Mouse (Mus musculus): ENCODE data around the gene Nr2c2. TPM values are rescaled to one million over a fixed set of nuclear protein-coding genes. Genes with fewer than 3 reads are reported as not detected.
A peak's percentile ranks its signal among the peaks of the same experiment; 100 is the strongest.

The Nr2c2 gene
- polyA plus RNA-seq, 1 experiment from 2014 or later = 18.5 TPM

GRCm38 (mm10) chr6:92183621-92184131 is 92.5 kb downstream of the Nr2c2 start, which contains the start of gene Mrps25:
Gene Mrps25 (minus strand): TSS chr6:92184033.
- under 1% methylated on average over 42 of the region's 42 CpGs for WGBS
- DNase-seq (ENCODE audit: low spot score) (peak; percentile 88), ATAC-seq (replicated peaks; ENCODE audit: insufficient number of reproducible peaks, low FRiP score, low TSS enrichment, low read depth) (peak; percentile 89)
- H3K27me3 ChIP-seq (ENCODE audit: control insufficient read depth, insufficient read depth, low read length) = no peaks in the 10 kb centered on the region
- peak within 1 kb of the TSS; percentile 82 for H3K4me3 ChIP-seq (ENCODE audit: low read depth, low read length)
- no peak within 1 kb of the TSS for H3K27ac ChIP-seq (replicated peaks; ENCODE audit: low read depth, low read length)
- H3K9ac ChIP-seq (replicated peaks; ENCODE audit: low read length) = peak within 1 kb of the TSS; percentile 77
- H3K4me2 ChIP-seq (ENCODE audit: low read depth, low read length) = peak within 1 kb of the TSS; percentile 72
- H3K36me3 ChIP-seq (replicated peaks; ENCODE audit: control insufficient read depth, insufficient read depth, low read depth, low read length) = peaks cover 2% of the 10 kb centered on the region; the same call in 1 of the 2 replicates
- H3K9me3 ChIP-seq (replicated peaks; ENCODE audit: control insufficient read depth, low read length) = no peaks in the 10 kb centered on the region
- H3K4me1 ChIP-seq (ENCODE audit: control insufficient read depth, insufficient read depth, low read length) = no peaks in the 10 kb centered on the region

DNA sequence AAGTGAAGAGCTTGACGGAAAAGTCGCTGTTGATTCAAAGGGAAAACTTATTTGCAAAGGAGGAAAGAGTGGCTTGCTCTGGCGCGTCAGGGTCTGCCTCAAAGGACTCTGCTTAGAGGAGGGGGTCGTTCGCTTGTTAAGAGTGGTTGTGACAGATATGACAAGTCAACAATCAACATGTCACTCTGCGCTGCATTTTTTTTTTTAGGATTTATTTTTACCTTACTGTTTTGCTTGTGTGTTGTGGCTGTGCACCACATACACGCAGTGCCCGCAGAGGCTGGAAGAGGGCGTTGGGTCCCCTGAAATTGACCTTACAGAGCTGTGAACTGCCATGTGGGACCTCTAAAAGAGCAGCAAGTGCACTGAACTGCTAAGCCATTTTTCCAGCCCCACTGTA is 93.0 kb downstream of the Nr2c2 start:
- ATAC-seq (replicated peaks; ENCODE audit: insufficient number of reproducible peaks, low FRiP score, low TSS enrichment, low read depth) = peak; percentile 36
- no peaks in the 10 kb centered on the region for H3K27me3 ChIP-seq (ENCODE audit: control insufficient read depth, insufficient read depth, low read length)
- peak overlapping the region; percentile 66 for H3K4me2 ChIP-seq (ENCODE audit: low read depth, low read length)
- no peaks in the 10 kb centered on the region for H3K9me3 ChIP-seq (replicated peaks; ENCODE audit: control insufficient read depth, low read length)
- WGBS = 7% methylated on average over 10 of the region's 10 CpGs
- peak overlapping the region; percentile 82 for H3K4me3 ChIP-seq (ENCODE audit: low read depth, low read length)
- H3K27ac ChIP-seq (replicated peaks; ENCODE audit: low read depth, low read length) = no peak overlapping the region
- H3K9ac ChIP-seq (replicated peaks; ENCODE audit: low read length) = peak overlapping the region; percentile 77
- DNase-seq (ENCODE audit: low spot score) = no peak
- H3K36me3 ChIP-seq (replicated peaks; ENCODE audit: control insufficient read depth, insufficient read depth, low read depth, low read length) = peaks cover 2% of the 10 kb centered on the region; the same call in 1 of the 2 replicates
- no peaks in the 10 kb centered on the region for H3K4me1 ChIP-seq (ENCODE audit: control insufficient read depth, insufficient read depth, low read length)

- ATAC-seq (replicated peaks; ENCODE audit: insufficient number of reproducible peaks, low FRiP score, low TSS enrichment, low read depth) (no peak), DNase-seq (ENCODE audit: low spot score) (no peak)
- Histone ChIP-seq H3K9ac (replicated peaks; ENCODE audit: low read length) (no peak overlapping the region), H3K4me3 (ENCODE audit: low read depth, low read length) (no peak overlapping the region), H3K27ac (replicated peaks; ENCODE audit: low read depth, low read length) (no peak overlapping the region), H3K27me3 (ENCODE audit: control insufficient read depth, insufficient read depth, low read length) (no peaks in the 10 kb centered on the region), H3K4me1 (ENCODE audit: control insufficient read depth, insufficient read depth, low read length) (no peaks in the 10 kb centered on the region), H3K9me3 (replicated peaks; ENCODE audit: control insufficient read depth, low read length) (no peaks in the 10 kb centered on the region), H3K4me2 (ENCODE audit: low read depth, low read length) (no peak overlapping the region), H3K36me3 (replicated peaks; ENCODE audit: control insufficient read depth, insufficient read depth, low read depth, low read length) (peaks cover 3% of the 10 kb centered on the region)
- WGBS = 94% methylated on average over 8 of the region's 8 CpGs
Observed at GRCm38 (mm10) chr6:92199414-92199813, 108.2 kb downstream of the Nr2c2 start.

DNA sequence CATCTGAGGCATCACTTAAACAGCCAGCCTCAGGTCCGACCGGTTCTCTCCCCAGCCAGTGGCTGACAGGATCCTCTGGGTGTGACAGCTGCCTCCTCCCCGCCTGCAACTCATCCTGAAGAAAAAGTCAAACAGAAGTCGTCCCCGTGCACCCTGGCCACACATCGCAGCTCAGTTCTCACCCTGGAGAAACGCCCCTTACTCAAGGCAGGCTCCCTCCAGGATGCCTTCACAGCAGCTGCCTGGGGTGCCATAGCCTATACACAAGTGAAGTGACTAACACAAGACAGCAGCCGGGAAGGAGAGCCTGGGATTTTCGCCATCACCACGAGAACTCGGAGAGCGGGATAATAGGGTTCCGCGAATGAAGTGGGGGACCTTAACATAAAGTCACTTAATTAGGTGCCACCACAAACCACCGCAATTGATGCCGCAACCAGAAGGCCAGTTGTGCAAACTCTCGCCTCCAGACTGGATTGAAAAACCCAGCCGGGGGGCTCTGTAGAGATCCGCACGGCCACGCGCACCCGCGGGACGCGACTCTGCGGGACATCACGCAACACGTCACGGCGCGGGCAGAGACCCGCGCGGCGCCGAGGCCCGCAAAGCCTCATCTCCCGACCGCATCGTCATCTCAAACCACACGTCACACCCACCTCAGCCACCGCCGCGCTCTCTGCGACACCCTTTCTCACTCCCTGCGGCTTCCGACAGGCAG is 123.0 kb downstream of the Nr2c2 start:
- Histone ChIP-seq H3K36me3 (replicated peaks; ENCODE audit: control insufficient read depth, insufficient read depth, low read depth, low read length) (no peaks in the 10 kb centered on the region), H3K27ac (replicated peaks; ENCODE audit: low read depth, low read length) (0 out of 2 replicates have a peak overlapping the region, but pooled peaks have one; percentile 28), H3K4me2 (ENCODE audit: low read depth, low read length) (peak overlapping the region; percentile 86), H3K9ac (replicated peaks; ENCODE audit: low read length) (peak overlapping the region; percentile 93), H3K9me3 (replicated peaks; ENCODE audit: control insufficient read depth, low read length) (no peaks in the 10 kb centered on the region), H3K4me3 (ENCODE audit: low read depth, low read length) (peak overlapping the region; percentile 98), H3K4me1 (ENCODE audit: control insufficient read depth, insufficient read depth, low read length) (peaks cover 2% of the 10 kb centered on the region; the same call in 1 of the 2 replicates), H3K27me3 (ENCODE audit: control insufficient read depth, insufficient read depth, low read length) (no peaks in the 10 kb centered on the region)
- WGBS = under 1% methylated on average over 48 of the region's 48 CpGs
- DNase-seq (ENCODE audit: low spot score) (no peak), ATAC-seq (replicated peaks; ENCODE audit: insufficient number of reproducible peaks, low FRiP score, low TSS enrichment, low read depth) (peak; percentile 24; the same call in 1 of the 2 replicates)

DNA sequence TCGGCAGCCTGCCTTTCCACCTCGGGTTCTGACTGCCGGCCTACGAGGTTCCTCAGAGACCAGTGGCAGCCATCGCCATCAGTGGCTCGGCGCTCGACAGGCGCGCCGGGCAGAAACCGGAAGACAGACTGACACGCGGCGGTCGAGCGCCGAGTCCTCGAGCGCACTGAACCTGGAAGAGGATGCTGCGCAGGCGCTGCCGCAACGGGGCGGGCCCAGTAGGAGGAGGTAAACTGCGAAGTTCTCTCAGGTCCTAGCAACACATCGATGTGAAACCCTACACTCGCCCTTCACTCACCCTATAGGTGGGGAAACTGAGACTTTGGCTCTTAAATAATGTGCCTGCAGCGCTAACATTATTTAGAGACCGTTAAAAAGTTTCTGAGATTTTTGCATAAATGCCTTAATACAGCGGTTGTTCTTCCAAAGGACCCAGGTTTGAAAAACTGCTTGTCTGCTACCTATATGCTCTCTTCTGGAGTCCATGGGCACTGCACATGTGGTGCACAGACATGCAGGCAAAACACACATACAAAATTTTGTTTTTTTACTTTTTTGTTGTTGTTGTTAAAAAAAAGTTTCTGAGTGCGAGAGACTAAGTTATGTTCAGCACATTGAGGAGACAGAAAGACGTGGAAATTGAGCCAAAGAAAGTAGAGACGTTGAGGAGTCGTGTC is 123.7 kb downstream of the Nr2c2 start, which contains the start of gene Rbsn:
Rbsn (minus strand) TSS at position 153 of the 677 bp plus-strand sequence.
- peaks cover 2% of the 10 kb centered on the region; the same call in 1 of the 2 replicates for H3K4me1 ChIP-seq (ENCODE audit: control insufficient read depth, insufficient read depth, low read length)
- ATAC-seq (replicated peaks; ENCODE audit: insufficient number of reproducible peaks, low FRiP score, low TSS enrichment, low read depth) = peak; percentile 96
- no peaks in the 10 kb centered on the region for H3K27me3 ChIP-seq (ENCODE audit: control insufficient read depth, insufficient read depth, low read length)
- peak within 1 kb of the TSS; percentile 98 for H3K4me3 ChIP-seq (ENCODE audit: low read depth, low read length)
- H3K9me3 ChIP-seq (replicated peaks; ENCODE audit: control insufficient read depth, low read length) = no peaks in the 10 kb centered on the region
- H3K9ac ChIP-seq (replicated peaks; ENCODE audit: low read length) = peak within 1 kb of the TSS; percentile 93
- WGBS = 11% methylated on average over 35 of the region's 35 CpGs
- H3K36me3 ChIP-seq (replicated peaks; ENCODE audit: control insufficient read depth, insufficient read depth, low read depth, low read length) = no peaks in the 10 kb centered on the region
- peak; percentile 97 for DNase-seq (ENCODE audit: low spot score)
- H3K4me2 ChIP-seq (ENCODE audit: low read depth, low read length) = peak within 1 kb of the TSS; percentile 86
- 0 out of 2 replicates have a peak within 1 kb of the TSS, but pooled peaks have one; percentile 28 for H3K27ac ChIP-seq (replicated peaks; ENCODE audit: low read depth, low read length)

- Histone ChIP-seq H3K36me3 (replicated peaks; ENCODE audit: control insufficient read depth, insufficient read depth, low read depth, low read length) (no peaks in the 10 kb centered on the region), H3K4me3 (ENCODE audit: low read depth, low read length) (no peak overlapping the region), H3K4me2 (ENCODE audit: low read depth, low read length) (no peak overlapping the region), H3K27me3 (ENCODE audit: control insufficient read depth, insufficient read depth, low read length) (no peaks in the 10 kb centered on the region), H3K9ac (replicated peaks; ENCODE audit: low read length) (no peak overlapping the region), H3K27ac (replicated peaks; ENCODE audit: low read depth, low read length) (no peak overlapping the region), H3K4me1 (ENCODE audit: control insufficient read depth, insufficient read depth, low read length) (no peaks in the 10 kb centered on the region), H3K9me3 (replicated peaks; ENCODE audit: control insufficient read depth, low read length) (no peaks in the 10 kb centered on the region)
- ATAC-seq (replicated peaks; ENCODE audit: insufficient number of reproducible peaks, low FRiP score, low TSS enrichment, low read depth) (no peak), DNase-seq (ENCODE audit: low spot score) (peak; percentile 50)
- 50% methylated on average over 3 of the region's 3 CpGs for WGBS
Observed at GRCm38 (mm10) chr6:92219445-92219844, 128.3 kb downstream of the Nr2c2 start.

- WGBS = 76% methylated on average over 6 of the region's 6 CpGs
- no peak for DNase-seq (ENCODE audit: low spot score)
- no peaks in the 10 kb centered on the region for H3K27me3 ChIP-seq (ENCODE audit: control insufficient read depth, insufficient read depth, low read length)
- H3K9me3 ChIP-seq (replicated peaks; ENCODE audit: control insufficient read depth, low read length) = no peaks in the 10 kb centered on the region
- H3K36me3 ChIP-seq (replicated peaks; ENCODE audit: control insufficient read depth, insufficient read depth, low read depth, low read length) = no peaks in the 10 kb centered on the region
- H3K4me1 ChIP-seq (ENCODE audit: control insufficient read depth, insufficient read depth, low read length) = no peaks in the 10 kb centered on the region
- no peak overlapping the region for H3K9ac ChIP-seq (replicated peaks; ENCODE audit: low read length)
- H3K4me3 ChIP-seq (ENCODE audit: low read depth, low read length) = no peak overlapping the region
- H3K4me2 ChIP-seq (ENCODE audit: low read depth, low read length) = no peak overlapping the region
- ATAC-seq (replicated peaks; ENCODE audit: insufficient number of reproducible peaks, low FRiP score, low TSS enrichment, low read depth) = no peak
- no peak overlapping the region for H3K27ac ChIP-seq (replicated peaks; ENCODE audit: low read depth, low read length)
Observed at GRCm38 (mm10) chr6:92221604-92222003, 130.4 kb downstream of the Nr2c2 start.

Measured in embryonic facial prominence, embryonic 11.5 days (tissue).